Mouse (Mus musculus) adrenal gland, adult 8-10 months (tissue): ENCODE results near the gene Numbl. TPM values are rescaled to one million over a fixed set of nuclear protein-coding genes. Genes with fewer than 3 reads are reported as not detected.
"Not testable (repeated sequence)": the region's sequence is repeated elsewhere in the genome, so short reads cannot be mapped to it uniquely, and the experiment has no call there.

Source experiments
- DNase-seq: peaks from one replicate; pipeline ENCODE4 v3.0.0; 2022
- total RNA-seq, 4 experiments: library from RNA; stranded (reverse); gene quantifications; 2 replicates each; pipeline ENCODE4 v1.2.4; 2022

The Numbl gene
- total RNA-seq, result 10 to 100 TPM in 3 of 4 experiments, 1 to 10 TPM in 1; 8.9 to 16.2 (median 14.1) TPM

DNA sequence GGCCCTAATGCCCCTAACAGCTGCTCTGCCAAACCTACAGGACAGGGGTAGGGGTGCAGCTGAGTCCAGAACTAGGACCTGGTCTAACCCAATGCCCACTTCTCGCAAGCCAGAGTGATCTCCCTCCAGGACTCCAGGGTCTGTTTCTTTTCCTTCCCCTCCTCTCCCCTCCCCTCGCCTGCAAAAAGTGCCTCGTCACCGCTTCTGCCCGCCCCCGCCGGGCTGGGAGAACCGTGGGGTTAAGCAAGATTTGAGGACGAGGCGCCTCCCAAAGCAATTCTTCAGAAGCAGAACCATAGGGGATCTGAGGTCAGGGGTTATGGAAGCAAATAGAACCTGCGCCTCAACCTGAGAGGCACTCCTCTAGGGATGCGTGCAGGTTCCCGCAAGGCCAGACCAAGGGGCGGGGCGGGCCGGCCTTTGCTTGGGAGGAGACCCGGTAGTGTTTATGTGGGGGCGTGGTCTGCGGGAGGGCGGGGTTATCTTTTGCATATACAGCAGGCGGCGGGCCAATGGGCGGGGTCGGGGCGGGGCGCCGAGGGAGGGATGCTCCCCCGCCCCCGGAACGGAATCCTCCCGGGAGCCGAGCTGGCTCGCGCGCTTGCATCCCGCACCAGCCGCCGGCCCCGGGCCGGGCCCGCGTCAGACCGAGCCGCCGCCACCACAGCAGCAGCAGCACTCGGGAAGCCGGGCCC, at the start of gene Numbl:
Gene Numbl, plus strand, starts transcription at position 229 of the 695 bp plus-strand sequence.
- DNase-seq, result peak; percentile 92

DNA sequence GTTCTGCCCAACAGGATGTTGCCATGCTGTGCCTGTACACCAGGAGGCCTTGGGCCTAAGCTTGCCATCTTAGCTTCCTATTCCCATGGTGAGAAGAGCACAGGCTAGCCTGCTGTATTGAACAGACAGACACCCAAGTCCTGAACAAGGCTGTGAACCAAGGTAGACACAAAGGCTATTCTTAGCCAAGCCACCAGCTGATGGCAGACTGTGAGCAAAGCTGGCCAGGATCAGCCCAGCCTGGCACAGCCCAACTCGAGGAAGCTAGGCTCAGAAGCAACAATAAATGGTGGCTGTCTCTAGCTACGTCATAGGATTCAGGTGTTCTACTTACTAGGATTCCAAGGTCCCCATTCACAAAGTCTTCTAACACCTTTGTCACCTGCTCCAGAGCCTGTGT, 45.6 kb upstream of the Numbl start:
- no peak for DNase-seq

DNA sequence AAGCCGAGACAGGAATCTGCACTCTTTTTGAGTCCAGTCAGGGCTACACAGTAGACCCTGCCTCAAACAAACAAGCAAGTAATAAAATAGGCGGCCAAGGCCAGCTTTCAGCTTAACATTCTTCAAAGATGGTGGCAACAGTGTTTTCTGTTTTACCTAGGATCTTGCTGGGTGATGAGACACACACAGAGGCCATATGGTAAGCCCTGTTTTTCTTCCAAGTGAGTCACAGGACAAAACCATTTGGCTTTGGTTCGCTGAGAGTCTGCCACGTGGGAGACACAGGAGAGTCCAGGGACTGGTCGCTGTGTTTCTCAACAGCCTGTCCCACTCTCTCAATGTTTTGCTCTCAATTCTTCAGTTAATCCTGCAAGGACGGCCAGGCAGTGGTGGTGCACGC, 39.6 kb upstream of the Numbl start:
- DNase-seq, result no peak

DNA sequence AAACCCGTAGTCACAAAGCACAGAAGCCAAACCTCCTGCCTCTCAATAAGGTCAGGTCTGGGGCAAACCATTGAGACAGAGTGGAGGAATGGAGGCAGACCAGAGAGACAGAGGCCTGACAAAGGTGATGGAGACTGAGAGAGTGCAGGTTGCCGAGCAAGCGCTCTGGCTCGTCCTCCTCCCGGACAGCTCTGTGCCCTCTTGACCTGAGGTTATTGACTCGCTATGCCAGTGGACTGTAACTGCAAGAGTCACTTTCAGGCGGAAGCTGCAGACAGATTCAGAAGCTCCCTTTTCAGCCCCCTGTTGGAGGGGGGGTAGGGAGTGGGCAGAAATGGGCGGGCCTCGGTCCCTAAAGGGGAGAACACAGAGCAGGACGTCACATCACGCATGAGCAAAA, 38.3 kb upstream of the Numbl start:
- no peak for DNase-seq

DNA sequence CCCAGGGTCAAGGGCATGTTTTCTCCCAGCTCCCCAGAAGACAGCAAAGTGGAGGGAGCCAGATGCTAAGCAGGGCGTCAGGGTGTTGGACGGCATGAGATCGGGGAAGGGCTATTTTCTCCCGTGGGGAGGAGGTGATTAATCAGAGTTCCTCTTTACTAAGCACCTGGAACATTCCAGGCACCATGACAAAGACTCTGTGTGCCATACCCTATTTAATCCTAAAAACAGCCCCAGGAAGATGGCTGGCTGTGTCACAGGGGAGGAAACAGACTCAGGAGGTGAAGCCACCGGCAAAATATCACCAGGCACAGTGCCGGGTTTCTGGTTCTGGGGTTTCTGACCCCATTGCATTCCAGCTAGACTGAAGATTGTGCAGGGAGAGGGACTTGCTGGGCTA, 36.3 kb upstream of the Numbl start:
- DNase-seq, result no peak

DNA sequence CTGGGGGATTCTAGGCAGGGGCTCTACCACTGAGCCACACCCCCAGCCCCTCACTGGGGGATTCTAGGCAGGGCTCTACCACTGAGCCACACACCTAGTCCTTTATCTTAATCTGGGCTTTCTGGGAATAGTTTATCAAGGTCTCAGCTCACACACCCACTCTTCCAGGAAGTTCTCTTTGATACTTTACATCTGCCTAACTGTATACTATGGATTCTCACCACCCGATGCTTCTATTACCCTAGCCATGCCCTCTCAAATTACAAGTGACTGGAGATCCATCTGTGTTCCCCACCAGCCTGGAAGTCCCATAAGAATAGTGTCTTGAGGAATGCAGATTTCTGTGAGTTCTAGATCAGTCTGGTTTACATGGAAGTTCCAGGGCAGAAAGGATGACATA, 35.7 kb upstream of the Numbl start:
- DNase-seq, result no peak

DNA sequence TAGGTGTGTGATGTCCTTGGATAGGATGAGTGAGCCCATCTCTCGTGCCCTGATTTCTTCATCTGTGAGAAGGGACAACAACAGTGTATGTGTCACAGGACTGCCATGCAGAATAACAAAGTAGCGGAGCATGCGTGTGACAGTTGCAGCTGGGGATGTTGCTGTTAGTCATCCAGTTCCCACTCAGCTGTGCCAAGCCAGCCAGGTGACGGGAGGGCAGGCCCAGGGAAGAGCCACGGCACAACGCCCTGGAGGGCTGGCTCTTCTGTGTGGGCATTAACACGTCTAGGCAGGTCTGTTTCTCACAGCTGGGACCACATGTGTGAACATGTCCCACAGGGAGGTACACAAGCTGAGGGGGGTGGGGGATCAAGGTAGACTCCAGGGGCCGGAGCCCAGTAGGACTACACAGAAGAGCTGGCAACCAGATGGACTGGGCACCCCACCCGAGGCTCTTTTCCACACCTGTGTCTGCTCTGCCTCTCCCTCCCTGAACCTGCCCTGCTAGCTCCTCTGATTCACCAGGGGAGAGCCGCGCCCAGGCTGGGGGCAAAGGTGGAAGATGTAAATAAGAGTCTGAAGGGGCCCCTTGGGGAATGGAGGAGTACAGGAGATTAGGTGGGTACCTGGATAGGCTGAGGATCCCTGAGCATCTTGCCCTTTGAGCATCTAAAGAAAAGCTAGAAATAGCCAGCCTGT, 33.2 kb upstream of the Numbl start:
- DNase-seq, result peak; percentile 70

DNA sequence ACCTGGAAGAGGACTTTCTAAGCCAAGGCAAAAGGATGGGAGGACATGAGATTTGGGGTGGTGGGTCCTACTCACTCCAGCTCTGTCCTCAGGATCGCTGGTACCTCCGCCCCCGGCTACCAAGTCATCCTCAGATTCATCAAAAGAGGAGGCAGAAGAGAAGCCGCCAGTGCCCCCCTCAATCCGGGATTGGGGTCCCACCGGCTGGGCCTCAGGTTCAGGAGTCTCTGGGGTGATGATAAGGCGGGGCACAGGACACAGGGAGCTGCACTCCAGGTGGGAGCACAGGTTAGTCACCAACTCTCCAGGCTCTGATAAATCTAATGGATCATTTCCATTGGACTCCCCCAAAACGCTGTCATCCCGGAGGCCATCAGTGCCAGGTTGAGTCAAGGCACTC, 31.0 kb upstream of the Numbl start:
- peak; percentile 24 for DNase-seq

DNA sequence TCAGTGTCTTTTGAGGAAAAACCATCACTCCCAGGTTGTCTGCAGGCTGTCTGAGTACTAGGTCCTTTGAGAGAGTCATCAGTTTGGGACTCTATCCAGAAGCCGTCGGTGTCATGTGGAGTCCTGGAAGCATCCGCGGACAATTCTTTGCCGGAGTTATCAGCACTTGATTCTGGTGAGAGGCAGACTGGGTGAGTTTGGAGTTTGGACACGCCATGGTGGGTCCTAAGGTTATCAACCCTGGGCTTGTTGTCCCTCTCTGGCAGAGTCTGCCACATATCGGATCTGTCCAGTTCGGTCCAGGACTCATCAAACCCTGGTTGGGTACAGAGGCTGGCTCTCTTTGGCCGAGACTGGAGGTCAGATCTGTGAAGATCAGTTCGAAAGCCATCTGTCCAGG, 30.6 kb upstream of the Numbl start:
- peak; percentile 37 for DNase-seq

DNA sequence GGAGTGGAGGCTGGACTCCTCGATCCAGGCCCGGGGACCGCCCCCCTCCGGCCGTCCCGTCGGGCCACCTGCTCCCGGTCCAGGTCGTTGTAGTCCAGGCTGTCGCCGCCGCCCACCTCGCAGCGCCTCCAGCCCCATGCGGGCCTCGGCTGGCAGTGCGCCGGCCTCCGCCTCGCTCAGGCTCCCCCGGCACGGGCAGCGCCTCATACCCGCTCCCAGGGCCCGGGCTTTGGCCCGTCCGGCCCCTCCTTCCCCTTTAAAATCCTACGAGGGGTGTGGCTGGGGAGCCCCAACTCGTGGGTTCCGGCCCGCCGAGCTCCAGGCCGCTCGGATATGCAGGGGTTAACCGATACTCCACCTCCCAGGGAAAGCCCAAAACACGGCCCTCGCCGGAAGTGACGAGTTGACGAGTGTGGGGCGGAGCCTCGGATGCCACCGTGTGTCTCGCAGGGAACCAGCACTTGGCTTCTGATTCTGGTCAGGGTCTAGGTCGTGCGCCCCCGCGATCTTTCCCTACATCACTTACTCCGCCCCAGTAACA, 29.9 kb upstream of the Numbl start, which contains the start of gene Itpkc:
Gene Itpkc, minus strand, starts transcription at position 381 of the 541 bp plus-strand sequence.
- peak; percentile 90 for DNase-seq

DNA sequence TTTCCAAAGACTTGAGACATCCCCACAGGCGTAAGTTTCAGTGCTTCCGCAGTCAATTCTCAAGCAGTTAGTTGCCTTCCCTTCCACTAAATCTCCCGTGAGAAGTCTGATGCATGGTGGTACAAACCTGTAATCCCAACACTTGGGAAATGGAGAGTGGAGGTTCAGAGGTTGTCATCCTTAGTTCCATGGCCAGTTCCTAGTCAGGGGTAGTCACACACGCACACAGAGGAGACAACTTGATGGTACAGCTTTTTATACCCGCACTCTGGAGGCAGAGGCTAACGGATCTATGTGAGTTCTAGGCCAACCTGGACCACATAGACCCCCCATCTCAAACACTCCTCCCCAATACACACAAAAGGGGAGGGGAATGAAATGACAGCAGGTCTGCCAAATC, 29.4 kb upstream of the Numbl start:
- no peak for DNase-seq

DNA sequence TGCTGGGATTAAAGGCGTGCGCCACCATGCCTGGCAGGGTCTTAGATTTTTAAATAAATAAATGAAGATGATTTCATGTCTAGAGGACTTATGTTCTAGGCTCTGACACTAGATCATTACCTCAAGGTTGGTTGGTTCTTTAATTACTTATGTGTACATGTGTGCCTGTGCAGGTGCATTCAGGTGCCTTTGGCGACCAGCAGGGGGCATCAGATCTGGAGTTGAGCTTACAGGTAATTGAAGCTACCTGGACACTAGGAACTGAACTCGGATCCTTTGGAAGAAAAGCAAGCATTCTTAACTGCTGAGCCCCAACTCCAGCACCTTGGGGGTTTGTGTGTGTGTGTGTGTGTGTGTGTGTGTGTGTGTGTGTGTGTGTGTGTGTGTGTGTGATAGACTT, 27.5 kb upstream of the Numbl start:
- DNase-seq, result no peak

DNA sequence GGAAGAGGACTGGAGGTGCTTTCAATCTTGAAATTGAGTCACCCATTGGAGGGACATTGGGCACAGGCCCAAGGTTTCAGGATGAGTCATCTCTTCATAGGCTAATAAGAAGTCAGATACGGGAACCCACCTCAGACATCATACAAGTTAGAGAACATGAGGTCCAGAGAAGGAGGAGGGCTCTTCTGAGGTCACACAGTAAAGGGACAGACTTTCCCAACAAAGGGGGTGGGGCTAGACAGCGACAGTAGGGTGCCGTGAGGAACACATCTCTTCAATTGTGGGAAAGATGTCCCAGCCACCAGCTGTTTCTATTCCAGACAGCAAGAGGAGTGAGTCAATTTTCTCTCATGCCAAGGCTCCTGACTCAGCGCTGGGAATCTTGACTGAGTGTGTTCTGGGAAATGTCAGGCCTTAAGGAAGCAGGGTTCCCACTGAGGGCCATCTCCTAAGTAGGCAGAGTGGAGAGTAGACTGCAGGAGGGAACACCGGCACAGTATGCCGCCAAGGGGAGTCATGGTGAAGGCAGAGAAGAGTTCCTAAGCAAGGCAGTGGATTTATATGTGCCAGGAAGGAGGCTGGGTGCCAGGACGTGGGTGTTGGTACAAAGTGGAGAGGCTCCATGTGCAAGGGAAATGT, 26.4 kb upstream of the Numbl start:
- peak; percentile 94 for DNase-seq

DNA sequence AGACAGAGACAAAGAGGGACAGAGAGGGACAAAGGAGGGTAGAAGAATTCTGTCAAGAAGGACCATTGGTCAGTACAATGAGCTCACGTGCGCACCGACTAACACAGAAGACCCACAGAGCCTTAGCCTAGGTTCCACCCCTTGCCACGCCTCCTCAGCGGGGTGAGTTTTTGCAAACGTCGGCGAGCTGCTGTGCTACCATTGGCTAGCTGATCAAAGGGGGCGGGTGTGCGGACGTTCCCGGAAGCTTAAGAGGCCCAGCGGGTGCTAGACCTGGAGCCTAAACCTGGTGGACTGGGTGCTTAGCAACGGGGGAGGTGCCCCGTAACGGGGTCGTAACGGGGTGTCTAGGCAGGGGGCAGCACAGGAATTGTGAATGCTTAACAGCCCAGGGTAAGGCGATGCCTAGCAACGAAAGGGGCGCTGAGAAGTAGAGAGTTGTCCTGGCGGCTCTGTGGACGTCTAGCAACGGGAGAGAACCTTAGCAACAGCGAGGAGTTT, 25.4 kb upstream of the Numbl start, which contains the start of gene Coq8b:
Gene Coq8b, plus strand, starts transcription at position 243 of the 501 bp plus-strand sequence.
- peak; percentile 96 for DNase-seq

DNA sequence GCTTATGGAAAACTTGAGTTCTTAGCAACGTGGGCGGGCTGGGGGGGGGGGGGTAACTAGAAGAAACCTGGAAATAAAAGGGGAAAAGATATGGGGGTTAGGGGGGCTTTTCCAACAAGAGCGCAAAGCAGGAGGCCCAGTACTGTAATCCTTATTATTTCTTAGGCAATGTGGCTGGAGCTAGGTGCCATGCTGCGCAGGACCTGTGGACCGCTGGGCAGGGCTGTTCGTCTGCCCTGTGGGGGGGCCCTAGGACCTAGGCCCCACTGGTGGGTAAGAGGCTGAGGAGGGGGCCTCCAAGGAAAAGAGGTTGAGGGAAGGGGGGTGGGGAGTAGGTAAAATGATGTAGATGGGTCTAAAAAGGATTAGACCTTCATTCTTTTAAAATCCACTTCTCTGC, 24.9 kb upstream of the Numbl start:
- no peak for DNase-seq

DNA sequence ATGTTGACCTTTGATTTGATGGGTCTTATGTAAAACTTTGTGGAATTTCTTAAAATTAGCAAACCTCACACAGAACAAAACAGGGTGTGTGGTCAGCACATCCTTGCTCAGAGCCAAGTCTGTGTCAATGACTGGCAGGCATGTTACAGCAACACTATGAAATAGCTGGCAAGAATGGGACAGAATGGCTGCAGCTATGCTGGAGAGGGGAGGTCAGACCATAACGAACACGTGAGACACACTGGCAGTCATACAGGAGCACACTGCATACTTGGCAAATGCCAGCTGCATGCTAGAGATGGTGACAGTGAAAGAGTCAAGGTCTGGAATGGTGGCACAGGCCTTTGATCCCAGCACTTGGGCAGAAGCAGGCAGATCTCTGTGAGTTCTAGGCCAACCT, 22.5 kb upstream of the Numbl start:
- DNase-seq, result peak; percentile 65

DNA sequence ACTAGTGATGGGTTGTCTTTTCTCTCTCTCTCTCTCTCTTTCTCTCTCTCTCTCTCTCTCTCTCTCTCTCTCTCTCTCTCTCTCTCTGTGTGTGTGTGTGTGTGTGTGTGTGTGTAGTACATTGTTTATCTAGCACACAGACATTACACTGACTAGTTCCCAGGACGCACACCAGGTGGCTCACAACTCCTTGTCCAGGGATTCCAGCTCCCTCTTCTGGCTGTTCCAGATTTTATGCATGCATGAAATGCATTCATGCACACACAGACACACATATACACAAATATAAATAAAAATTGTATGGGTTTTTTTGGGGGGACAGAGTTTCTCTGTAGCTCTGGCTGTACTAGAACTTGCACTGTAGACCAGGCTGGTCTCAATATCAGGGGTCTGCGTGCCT, 20.7 kb upstream of the Numbl start:
- DNase-seq, result no peak

DNA sequence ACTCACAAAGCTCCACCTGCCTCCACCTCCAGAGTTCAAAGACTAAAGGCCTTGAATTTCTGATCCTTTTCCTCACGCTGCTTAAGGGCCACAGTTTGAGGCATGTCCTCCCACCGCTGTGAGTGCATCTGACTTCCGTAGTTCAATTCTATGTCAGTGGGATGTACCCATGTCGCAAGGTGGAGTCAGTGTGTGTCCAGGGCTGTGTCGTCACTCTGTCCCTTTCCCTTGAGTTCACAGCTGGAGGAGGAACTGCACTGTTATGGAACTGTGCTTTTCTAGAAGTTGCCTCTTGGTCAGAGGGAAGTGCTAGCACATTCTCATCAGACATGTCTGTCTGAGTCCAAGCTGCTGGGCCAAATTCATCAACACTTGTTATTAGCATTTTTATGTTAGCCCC, 19.7 kb upstream of the Numbl start:
- DNase-seq, result no peak

DNA sequence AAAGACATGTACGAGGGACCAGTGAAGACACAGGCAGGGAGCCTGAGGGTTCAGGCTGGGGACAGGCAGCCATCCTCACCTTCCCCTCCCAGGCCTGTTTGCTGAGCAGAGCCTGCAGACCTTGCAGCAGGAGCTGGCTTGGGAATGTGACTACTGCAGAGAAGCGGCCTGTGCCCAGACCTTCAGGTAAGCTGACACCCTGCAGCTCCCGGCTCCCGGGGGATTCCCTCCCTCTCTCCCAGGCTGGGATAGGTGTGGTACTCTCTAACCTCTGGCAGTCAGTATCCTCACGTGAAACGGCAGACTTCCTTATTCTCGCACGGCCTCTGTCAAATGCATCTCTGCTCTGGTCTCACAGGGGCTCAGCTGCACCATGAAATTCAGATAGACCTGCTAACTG, 15.0 kb upstream of the Numbl start:
- DNase-seq, result no peak

DNA sequence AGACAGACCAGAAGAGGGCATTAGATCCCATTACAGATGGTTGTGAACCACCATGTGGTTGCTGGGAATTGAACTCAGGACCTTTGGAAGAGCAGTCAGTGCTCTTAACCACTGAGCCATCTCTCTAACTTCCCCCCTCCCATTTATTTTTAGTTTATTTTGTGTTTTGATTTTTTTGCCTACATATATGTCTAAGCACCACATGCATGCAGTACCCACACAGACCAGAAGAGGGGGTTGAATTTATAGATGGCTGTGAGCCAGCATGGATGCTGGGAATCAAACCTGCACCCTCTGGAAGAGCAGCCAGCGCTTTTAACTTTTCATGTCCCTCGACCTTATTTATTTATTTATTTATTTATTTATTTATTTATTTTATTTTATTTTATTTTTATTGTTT, 14.1 kb upstream of the Numbl start:
- not testable (repeated sequence) for DNase-seq

DNA sequence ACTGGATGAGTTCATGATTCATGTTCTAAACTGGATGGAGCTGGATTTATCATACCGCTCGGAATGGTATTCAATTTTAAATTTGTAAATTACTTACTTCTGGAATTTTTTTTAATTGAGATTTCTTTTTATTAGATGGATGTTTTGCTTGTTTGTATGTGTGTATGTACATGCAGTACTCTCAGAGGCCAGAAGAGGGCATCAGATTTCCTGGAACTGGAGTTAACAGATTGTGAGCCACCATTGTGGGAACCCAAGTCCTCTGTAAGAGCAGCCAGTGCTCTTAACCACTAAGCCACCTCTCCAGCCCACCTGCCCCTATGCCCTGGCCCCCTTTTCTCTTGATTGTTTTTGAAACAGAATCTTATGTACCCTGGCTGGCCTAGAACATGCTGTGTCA, 9.1 kb upstream of the Numbl start:
- no peak for DNase-seq

DNA sequence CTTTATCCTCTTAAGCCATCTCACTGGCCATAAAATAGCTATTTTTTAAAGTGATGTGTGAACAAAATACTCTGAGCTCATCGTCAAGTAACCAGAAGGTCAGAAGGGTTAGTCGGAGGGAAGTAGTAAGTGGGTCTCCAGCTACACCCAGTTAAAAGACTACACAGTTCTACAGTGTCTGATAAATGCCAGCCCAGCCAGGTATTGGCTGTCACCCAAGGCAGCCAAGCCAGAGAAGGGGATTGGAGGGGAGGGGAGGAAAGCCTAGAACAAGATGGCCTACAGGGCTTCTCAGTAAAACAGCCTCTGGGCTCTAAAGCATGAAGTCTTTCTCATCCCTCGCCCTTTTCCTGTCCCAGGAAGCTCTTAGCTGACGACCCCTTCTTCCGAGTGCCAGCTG, 8.3 kb upstream of the Numbl start:
- no peak for DNase-seq

DNA sequence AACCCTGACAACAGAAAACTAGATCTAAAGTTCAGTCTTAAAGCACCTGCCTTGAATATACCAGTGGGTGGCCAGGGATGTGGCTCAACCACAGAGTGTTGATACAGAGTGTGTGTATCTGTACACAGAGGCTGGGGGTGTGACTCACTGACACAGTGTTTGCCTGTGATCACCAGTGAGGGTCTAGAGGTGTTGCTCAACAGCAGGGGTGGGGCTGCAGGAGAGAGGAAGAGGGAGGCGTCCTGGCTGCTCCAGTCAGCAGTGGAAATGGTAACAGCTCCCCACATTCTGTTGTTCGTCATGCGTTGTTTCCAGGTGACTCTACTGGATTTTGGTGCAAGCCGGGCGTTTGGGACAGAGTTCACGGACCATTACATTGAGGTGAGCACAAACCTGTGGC, 6.3 kb upstream of the Numbl start:
- DNase-seq, result no peak
